Mouse (Mus musculus) limb, embryonic 15.5 days (tissue): ENCODE measurements around the gene Olfr1406. TPM values are rescaled to one million over a fixed set of nuclear protein-coding genes. Genes with fewer than 3 reads are reported as not detected.
"Not testable (repeated sequence)": the region's sequence is repeated elsewhere in the genome, so short reads cannot be mapped to it uniquely, and the experiment has no call there.

Experiments used
- ATAC-seq: fragments of 200-750 bp; cut with Nextera tagmentation; 2 replicates; pipeline ENCODE4 v1.8.0; 2017; ENCODE audit warnings: low read depth, moderate TSS enrichment; ENCODE audit not compliant: insufficient number of reproducible peaks, low FRiP score, low TSS enrichment
- H3K27ac ChIP-seq: fragments of 300-500 bp; sonication (generic); 2 replicates; pipeline ENCODE4 v1.5.1; 2015; ENCODE audit warnings: moderate library complexity, mild to moderate bottlenecking, inconsistent platforms
- H3K27me3 ChIP-seq: fragments of 300-500 bp; sonication (generic); 2 replicates; pipeline ENCODE4 v1.6.1; 2015; ENCODE audit warnings: inconsistent platforms
- H3K36me3 ChIP-seq: fragments of 300-500 bp; sonication (generic); 2 replicates; pipeline ENCODE4 v1.6.1; 2015; ENCODE audit warnings: inconsistent platforms
- H3K4me1 ChIP-seq: fragments of 300-500 bp; sonication (generic); 2 replicates; pipeline ENCODE4 v1.6.1; 2015; ENCODE audit warnings: inconsistent platforms
- H3K4me2 ChIP-seq: fragments of 300-500 bp; sonication (generic); 2 replicates; pipeline ENCODE4 v1.6.1; 2015; ENCODE audit warnings: mild to moderate bottlenecking, inconsistent platforms
- H3K4me3 ChIP-seq: fragments of 300-500 bp; sonication (generic); 2 replicates; pipeline ENCODE4 v1.5.1; 2015; ENCODE audit warnings: mild to moderate bottlenecking, inconsistent platforms
- H3K9ac ChIP-seq: fragments of 300-500 bp; sonication (generic); 2 replicates; pipeline ENCODE4 v1.6.1; 2015; ENCODE audit warnings: inconsistent platforms
- H3K9me3 ChIP-seq: fragments of 300-500 bp; sonication (generic); 2 replicates; pipeline ENCODE4 v1.6.1; 2016; ENCODE audit warnings: inconsistent platforms
- WGBS: fragments of 180-500 bp; shearing (Covaris S2); methylation state at CpG from one replicate; pipeline ENCODE4 v1.1.7; 2015; 5-methylcytosine and 5-hydroxymethylcytosine counted together
- polyA plus RNA-seq: library from polyadenylated mRNA; unstranded; fragments of >200 nt; fragmentation: Nextera tagmentation; extraction: Ambion mirVana; gene quantifications from 2 replicates; pipeline ENCODE4 v1.2.1, GENCODE M21; 2015

The Olfr1406 gene
- not detected in 2 replicates for polyA plus RNA-seq

DNA sequence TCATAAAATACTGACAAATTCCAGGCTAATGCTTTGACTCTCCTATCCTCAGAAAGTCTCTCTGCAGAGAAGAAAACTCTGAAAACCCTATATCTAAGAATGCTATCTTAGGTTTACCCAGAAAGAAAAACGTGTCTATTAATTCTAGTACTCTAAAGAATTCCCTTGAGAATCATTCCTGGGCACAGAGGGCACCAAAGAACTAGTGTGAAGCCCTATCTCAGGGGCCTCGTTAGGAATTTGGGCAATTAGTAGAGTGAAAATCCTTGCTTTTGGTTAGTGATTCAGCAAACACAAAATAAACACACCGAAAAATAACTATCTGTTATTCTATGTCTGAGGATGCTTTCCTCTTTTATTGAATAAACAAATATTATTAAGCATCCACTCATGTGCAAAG lies at the start of gene Olfr1406:
Gene Olfr1406, minus strand, starts transcription at position 101 of the 400 bp plus-strand sequence.
- Histone ChIP-seq H3K9me3 (no peaks in the 10 kb centered on the region), H3K27me3 (no peaks in the 10 kb centered on the region), H3K4me2 (no peak within 1 kb of the TSS), H3K27ac (no peak within 1 kb of the TSS), H3K4me3 (no peak within 1 kb of the TSS), H3K4me1 (no peaks in the 10 kb centered on the region), H3K36me3 (no peaks in the 10 kb centered on the region), H3K9ac (no peak within 1 kb of the TSS)
- 56% methylated on average over 3 of the region's 3 CpGs for WGBS
- no peak for ATAC-seq

DNA sequence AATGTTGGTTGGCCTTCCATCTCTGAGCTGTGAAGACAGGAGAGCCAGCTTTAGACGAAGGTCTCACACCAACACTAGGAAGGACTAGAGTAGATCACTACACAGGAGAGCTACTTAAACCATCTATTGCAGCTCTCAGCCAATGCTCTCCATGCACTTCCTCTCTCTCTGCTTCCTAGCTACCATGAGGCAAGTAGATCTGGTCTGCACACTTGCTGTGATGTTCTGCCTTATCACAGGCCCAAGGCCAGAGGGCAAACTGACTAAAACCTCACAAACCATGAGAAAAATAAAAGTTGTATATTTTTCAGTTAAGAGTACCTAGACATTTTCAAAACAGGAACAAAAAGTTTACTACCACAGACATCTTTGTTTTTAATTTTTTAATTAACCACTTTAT lies 46.6 kb upstream of the Olfr1406 start:
- ATAC-seq, H3K4me2 ChIP-seq, H3K9me3 ChIP-seq, H3K27me3 ChIP-seq, H3K4me3 ChIP-seq, H3K4me1 ChIP-seq, H3K36me3 ChIP-seq, H3K27ac ChIP-seq, H3K9ac ChIP-seq: not testable (repeated sequence)
- 70% methylated on average over 1 of the region's 1 CpGs for WGBS

DNA sequence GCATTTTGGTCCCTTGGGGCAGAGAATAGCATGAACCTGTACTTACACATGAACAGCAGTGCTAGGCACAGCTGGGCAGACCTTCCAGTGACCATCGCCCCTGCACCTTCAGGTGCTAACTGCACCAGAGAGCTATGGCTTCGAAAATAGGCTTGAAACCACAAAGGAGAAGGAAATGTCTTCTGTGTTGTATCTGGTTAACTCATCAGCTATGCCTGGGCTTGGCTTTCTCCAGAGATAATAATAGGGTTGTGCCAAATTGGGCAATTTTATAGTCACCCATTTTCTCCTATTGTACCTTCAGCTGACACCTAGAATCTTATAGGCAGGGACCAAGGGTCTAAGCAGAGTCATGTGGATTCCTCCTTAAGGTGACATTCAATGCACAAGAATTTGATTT lies 36.6 kb upstream of the Olfr1406 start, which contains the start of gene Fcer1a:
Gene Fcer1a, minus strand, starts transcription at position 134 of the 400 bp plus-strand sequence.
- no peak within 1 kb of the TSS for H3K4me3 ChIP-seq
- no peaks in the 10 kb centered on the region for H3K9me3 ChIP-seq
- H3K4me1 ChIP-seq = no peaks in the 10 kb centered on the region
- H3K27me3 ChIP-seq = no peaks in the 10 kb centered on the region
- H3K9ac ChIP-seq = no peak within 1 kb of the TSS
- H3K4me2 ChIP-seq = no peak within 1 kb of the TSS
- no peak within 1 kb of the TSS for H3K27ac ChIP-seq
- ATAC-seq = no peak
- no peaks in the 10 kb centered on the region for H3K36me3 ChIP-seq
- WGBS = 75% methylated on average over 2 of the region's 2 CpGs

DNA sequence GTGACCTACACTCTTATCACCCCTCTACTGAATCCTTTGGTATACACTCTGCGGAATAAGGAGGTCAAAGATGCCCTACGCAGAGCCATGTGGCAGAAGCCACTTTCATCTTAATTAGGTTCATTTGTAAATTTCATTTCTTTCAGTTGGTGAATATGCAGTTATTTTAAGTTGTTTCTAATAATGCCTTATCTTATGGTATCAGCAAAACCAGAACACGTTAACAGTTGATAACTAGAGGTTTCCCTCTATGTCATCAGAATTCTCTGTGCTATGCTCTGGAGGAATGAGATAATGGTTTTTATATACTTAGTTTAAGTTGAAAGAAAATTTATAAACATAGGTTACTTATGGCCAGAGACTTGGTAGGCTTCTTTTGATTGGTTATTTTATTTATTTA lies 26.0 kb upstream of the Olfr1406 start:
- Histone ChIP-seq H3K9ac (no peak overlapping the region), H3K9me3 (no peaks in the 10 kb centered on the region), H3K4me2 (no peak overlapping the region), H3K4me1 (no peaks in the 10 kb centered on the region), H3K27me3 (no peaks in the 10 kb centered on the region), H3K4me3 (no peak overlapping the region), H3K27ac (no peak overlapping the region), H3K36me3 (no peaks in the 10 kb centered on the region)
- no peak for ATAC-seq
- WGBS = 92% methylated on average over 3 of the region's 3 CpGs

DNA sequence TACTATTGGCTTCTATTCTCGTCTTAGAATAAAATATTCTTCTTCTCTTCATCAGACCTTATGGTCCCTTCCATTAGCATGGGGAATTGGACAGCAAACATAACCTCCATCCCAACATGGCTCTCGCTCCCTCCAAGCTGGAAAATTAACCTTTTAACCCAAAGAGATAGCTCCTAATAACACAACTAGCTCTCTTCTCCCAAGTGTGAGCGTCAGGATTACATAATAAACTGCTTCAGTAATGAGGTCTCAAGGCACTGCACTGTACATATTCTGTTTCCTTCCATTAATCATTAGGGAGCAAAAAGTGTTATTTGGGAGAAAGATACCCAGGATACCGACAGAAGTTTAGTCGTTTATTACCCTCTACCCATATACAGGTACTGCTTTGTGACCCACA lies 21.7 kb upstream of the Olfr1406 start, which contains the start of gene Olfr1404:
Gene Olfr1404, plus strand, starts transcription at position 301 of the 400 bp plus-strand sequence.
- Histone ChIP-seq H3K27me3 (no peaks in the 10 kb centered on the region), H3K4me1 (no peaks in the 10 kb centered on the region), H3K9me3 (no peaks in the 10 kb centered on the region), H3K9ac (no peak within 1 kb of the TSS), H3K4me2 (no peak within 1 kb of the TSS), H3K4me3 (no peak within 1 kb of the TSS), H3K27ac (no peak within 1 kb of the TSS), H3K36me3 (no peaks in the 10 kb centered on the region)
- ATAC-seq = no peak
- WGBS = 79% methylated on average over 5 of the region's 5 CpGs

DNA sequence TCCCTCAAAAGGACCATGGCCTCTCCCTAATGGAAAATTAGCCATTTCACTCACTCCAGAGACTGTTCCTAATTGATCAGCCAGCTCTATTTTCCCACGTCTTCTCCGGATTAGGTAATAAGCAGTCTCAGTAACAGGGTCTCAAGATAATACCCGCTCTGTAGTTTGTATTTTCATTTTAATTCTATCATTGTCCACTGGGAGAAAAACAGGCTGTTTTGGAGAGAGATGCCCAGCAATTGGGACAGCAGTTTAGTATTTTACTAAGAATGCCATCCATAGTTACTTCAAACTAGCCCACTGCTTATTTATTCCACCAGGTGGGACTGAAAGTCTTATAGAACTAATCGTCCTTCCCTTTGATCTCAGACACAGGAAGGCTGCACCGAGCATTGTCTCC lies 7.1 kb upstream of the Olfr1406 start, which contains the start of gene Olfr218:
Gene Olfr218, plus strand, starts transcription at position 301 of the 400 bp plus-strand sequence.
- WGBS = 65% methylated on average over 5 of the region's 5 CpGs
- Histone ChIP-seq H3K9ac (no peak within 1 kb of the TSS), H3K36me3 (no peaks in the 10 kb centered on the region), H3K4me3 (no peak within 1 kb of the TSS), H3K4me2 (no peak within 1 kb of the TSS), H3K4me1 (no peaks in the 10 kb centered on the region), H3K9me3 (no peaks in the 10 kb centered on the region), H3K27me3 (no peaks in the 10 kb centered on the region), H3K27ac (no peak within 1 kb of the TSS)
- ATAC-seq = no peak

DNA sequence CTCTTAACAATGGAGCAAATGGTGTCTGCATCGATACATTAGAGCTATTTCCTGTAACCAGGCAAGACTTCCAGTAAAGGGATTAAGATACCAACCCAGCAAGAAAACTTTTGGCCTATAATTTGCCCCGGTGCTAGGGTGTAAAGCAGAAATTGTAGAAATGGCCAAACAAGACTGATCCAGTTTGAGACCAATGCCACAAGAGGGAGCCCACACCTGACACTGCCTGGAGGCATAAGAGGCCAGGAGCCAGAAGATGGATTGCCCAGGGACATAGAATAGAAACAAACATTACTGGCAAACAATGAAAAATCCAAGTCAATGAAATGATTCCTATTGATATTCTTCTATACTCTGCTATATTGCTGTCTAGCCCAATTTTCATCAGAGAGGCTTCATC lies 5.9 kb upstream of the Olfr1406 start:
- 81% methylated on average over 2 of the region's 2 CpGs for WGBS
- H3K4me2 ChIP-seq = no peak overlapping the region
- no peak overlapping the region for H3K27ac ChIP-seq
- H3K27me3 ChIP-seq = no peaks in the 10 kb centered on the region
- H3K36me3 ChIP-seq = no peaks in the 10 kb centered on the region
- no peaks in the 10 kb centered on the region for H3K9me3 ChIP-seq
- H3K9ac ChIP-seq = no peak overlapping the region
- no peak overlapping the region for H3K4me3 ChIP-seq
- H3K4me1 ChIP-seq = no peaks in the 10 kb centered on the region
- ATAC-seq = no peak

DNA sequence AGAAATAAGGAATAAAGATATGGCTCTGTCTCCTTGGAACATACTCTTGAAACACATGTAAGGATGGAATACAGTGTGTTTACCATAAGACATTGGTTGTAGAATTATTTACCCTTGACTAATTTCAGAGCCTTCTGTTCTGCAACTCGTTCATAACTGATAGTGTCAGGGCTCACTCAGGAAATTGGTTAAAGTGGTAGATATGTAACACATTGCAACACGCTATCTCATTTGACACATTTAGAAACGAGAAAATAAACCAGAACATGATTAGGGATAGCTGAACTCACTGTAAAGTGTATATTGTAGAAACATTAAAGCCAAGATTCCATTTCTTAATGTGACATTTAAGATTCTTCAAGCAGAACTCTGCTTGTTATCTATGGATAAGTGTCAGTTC lies 1.6 kb upstream of the Olfr1406 start:
- no peaks in the 10 kb centered on the region for H3K4me1 ChIP-seq
- no peak overlapping the region for H3K4me3 ChIP-seq
- H3K9ac ChIP-seq = no peak overlapping the region
- H3K4me2 ChIP-seq = no peak overlapping the region
- no peak for ATAC-seq
- no peak overlapping the region for H3K27ac ChIP-seq
- 65% methylated on average over 3 of the region's 3 CpGs for WGBS
- H3K27me3 ChIP-seq = no peaks in the 10 kb centered on the region
- no peaks in the 10 kb centered on the region for H3K9me3 ChIP-seq
- H3K36me3 ChIP-seq = no peaks in the 10 kb centered on the region

DNA sequence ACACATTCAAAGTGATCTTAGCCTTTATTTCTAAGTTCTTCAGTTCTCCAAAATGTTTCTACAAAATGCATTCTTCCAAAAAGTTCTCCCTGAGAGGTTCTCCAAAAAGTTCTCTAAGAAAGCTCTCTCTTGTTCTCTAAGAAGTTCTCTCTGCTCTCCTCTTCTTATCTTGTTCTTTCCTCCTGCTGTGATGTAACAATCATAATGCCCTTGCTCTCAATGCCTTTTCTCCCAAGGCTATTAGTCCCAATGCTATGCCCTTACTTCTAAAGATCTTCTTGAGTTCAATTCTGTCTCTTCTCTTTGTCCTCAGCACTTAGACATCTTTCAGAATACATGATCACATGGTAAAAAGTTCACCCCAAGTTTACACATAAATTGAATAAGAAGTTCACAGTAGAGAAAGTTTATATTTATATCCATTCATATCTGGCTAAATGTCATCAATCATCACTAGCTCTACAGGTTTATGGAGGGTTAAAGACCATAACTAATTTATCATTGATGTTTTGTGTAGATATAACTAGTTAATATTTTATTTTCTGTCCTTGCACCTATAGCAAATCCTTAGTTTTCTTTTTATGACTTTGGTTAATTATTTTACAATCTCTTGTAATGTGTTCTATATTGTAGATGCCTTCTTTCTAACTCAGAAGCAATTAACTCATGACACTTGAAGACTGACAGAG lies 16.1 kb downstream of the Olfr1406 start:
- ATAC-seq = no peak
- Histone ChIP-seq H3K27me3 (no peaks in the 10 kb centered on the region), H3K27ac (no peak overlapping the region), H3K4me1 (no peaks in the 10 kb centered on the region), H3K36me3 (no peaks in the 10 kb centered on the region), H3K4me2 (no peak overlapping the region), H3K9ac (no peak overlapping the region), H3K4me3 (no peak overlapping the region), H3K9me3 (no peaks in the 10 kb centered on the region)

DNA sequence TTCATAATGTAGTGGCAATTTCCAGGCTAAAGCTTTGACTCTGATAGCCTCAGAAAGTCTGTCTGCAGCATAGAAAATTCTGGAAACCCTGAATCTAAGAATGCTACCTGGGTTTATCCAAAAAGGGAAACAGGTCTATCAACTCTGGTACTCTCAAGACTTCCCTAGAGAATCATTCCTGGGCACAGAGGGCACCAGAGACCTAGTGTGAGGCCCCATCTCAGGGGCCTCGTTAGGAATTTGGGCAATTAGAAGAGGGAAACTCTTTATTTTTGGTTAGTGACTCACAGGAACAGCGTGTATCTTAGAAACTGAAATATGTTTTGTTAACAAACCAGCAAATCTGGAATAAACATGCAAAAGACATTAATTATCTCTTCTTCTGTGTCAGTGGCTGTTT lies 53.2 kb downstream of the Olfr1406 start, which contains the start of gene Olfr1408:
Gene Olfr1408, minus strand, starts transcription at position 101 of the 400 bp plus-strand sequence.
- no peak within 1 kb of the TSS for H3K9ac ChIP-seq
- H3K27ac ChIP-seq = no peak within 1 kb of the TSS
- H3K9me3 ChIP-seq = no peaks in the 10 kb centered on the region
- H3K4me3 ChIP-seq = no peak within 1 kb of the TSS
- H3K4me2 ChIP-seq = no peak within 1 kb of the TSS
- H3K27me3 ChIP-seq = no peaks in the 10 kb centered on the region
- ATAC-seq = no peak
- H3K36me3 ChIP-seq = no peaks in the 10 kb centered on the region
- 47% methylated on average over 2 of the region's 2 CpGs for WGBS
- no peaks in the 10 kb centered on the region for H3K4me1 ChIP-seq
